Mouse (Mus musculus): Measurements from ENCODE around the gene Ikzf2.

Ikzf2 gene

GRCm38 (mm10) chr1:69507513-69507912 is 179.5 kb downstream of the Ikzf2 start:
- no peak for DNase-seq

GRCm38 (mm10) chr1:69506615-69507159 is 180.4 kb downstream of the Ikzf2 start:
- DNase-seq, result no peak

GRCm38 (mm10) chr1:69506011-69506410 is 181.0 kb downstream of the Ikzf2 start:
- no peak for DNase-seq

GRCm38 (mm10) chr1:69500388-69500787 is 186.7 kb downstream of the Ikzf2 start:
- no peak for DNase-seq

GRCm38 (mm10) chr1:69499652-69500051 is 187.4 kb downstream of the Ikzf2 start:
- DNase-seq, result no peak

- DNase-seq, result no peak
Observed at GRCm38 (mm10) chr1:69498862-69499306, 188.2 kb downstream of the Ikzf2 start.

GRCm38 (mm10) chr1:69496055-69496454 is 191.0 kb downstream of the Ikzf2 start:
- DNase-seq, result no peak

GRCm38 (mm10) chr1:69493309-69494047 is 193.6 kb downstream of the Ikzf2 start:
- DNase-seq, result no peak

GRCm38 (mm10) chr1:69492013-69492412 is 195.0 kb downstream of the Ikzf2 start:
- no peak for DNase-seq

- DNase-seq, result no peak
Observed at GRCm38 (mm10) chr1:69489026-69489425, 198.0 kb downstream of the Ikzf2 start.

GRCm38 (mm10) chr1:69488625-69489024 is 198.4 kb downstream of the Ikzf2 start:
- no peak for DNase-seq

Measured in cerebellum, postnatal 36 days (tissue).